Mouse (Mus musculus) E14TG2a.4 (cell line): ENCODE measurements around the gene Tenm3.

Source experiments
- CTCF ChIP-seq: conservative IDR thresholded peaks from 2 replicates; pipeline ENCODE4 v1.5.1; 2014; ENCODE audit warnings: low read length
- NANOG ChIP-seq: IDR thresholded peaks from 2 replicates; pipeline ENCODE4 v1.6.1; 2014; ENCODE audit warnings: borderline replicate concordance, low read length, mixed read lengths
- POU5F1 ChIP-seq: IDR thresholded peaks from 2 replicates; pipeline ENCODE4 v1.6.1; 2014; ENCODE audit warnings: low read length, borderline replicate concordance

DNA sequence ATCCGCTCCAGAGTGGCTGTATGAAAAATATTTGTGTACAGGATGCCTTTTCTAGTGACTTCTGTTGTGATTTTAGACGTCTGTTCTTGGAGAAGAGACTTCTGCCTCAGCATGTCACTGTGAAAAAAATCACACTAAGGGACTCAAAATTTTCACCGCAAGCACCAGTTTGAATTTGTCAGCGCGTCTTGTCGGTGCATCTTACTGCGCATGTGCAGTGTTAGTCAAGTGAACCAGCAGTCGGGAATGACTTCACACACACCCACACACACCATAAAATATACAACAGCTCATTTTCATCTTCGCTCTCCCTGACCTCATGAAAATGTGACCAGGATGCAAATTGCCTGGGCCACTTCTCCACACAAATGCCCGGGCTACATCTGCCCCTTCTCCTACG lies 568.7 kb downstream of the Tenm3 start:
- TF ChIP-seq CTCF: no peak
- no peak for TF ChIP-seq NANOG
- no peak for TF ChIP-seq POU5F1
